Mouse (Mus musculus) forebrain, embryonic 12.5 days (tissue): ENCODE data around the gene Metap1d. TPM values are rescaled to one million over a fixed set of nuclear protein-coding genes. Genes with fewer than 3 reads are reported as not detected.
A peak's percentile ranks its signal among the peaks of the same experiment; 100 is the strongest.

Experiments used
- ATAC-seq: fragments of 200-750 bp; cut with Nextera tagmentation; 2 replicates; pipeline ENCODE4 v1.8.0; 2017; ENCODE audit warnings: moderate TSS enrichment; ENCODE audit not compliant: low FRiP score
- H3K27ac ChIP-seq: fragments of 300-500 bp; sonication (generic); 2 replicates; pipeline ENCODE4 v1.5.1; 2016; ENCODE audit warnings: mild to moderate bottlenecking
- H3K27me3 ChIP-seq: fragments of 300-500 bp; sonication (generic); 2 replicates; pipeline ENCODE4 v1.6.1; 2016; ENCODE audit warnings: mild to moderate bottlenecking
- H3K36me3 ChIP-seq: fragments of 300-500 bp; sonication (generic); replicated peaks from 2 replicates; pipeline ENCODE4 v1.6.1; 2016; ENCODE audit warnings: mild to moderate bottlenecking
- H3K4me1 ChIP-seq: fragments of 300-500 bp; sonication (generic); 2 replicates; pipeline ENCODE4 v1.6.1; 2016
- H3K4me2 ChIP-seq: fragments of 300-500 bp; sonication (generic); 2 replicates; pipeline ENCODE4 v1.6.1; 2016; ENCODE audit warnings: mild to moderate bottlenecking, moderate library complexity
- H3K4me3 ChIP-seq: fragments of 300-500 bp; sonication (generic); replicated peaks from 2 replicates; pipeline ENCODE4 v1.5.1; 2016; ENCODE audit warnings: mild to moderate bottlenecking
- H3K9ac ChIP-seq: fragments of 300-500 bp; sonication (generic); 2 replicates; pipeline ENCODE4 v1.6.1; 2016; ENCODE audit warnings: mild to moderate bottlenecking
- H3K9me3 ChIP-seq: fragments of 300-500 bp; sonication (generic); 2 replicates; pipeline ENCODE4 v1.6.1; 2016
- WGBS: fragments of 180-500 bp; shearing (Covaris S2); methylation state at CpG from one replicate; pipeline ENCODE4 v1.1.7; 2016; 5-methylcytosine and 5-hydroxymethylcytosine counted together
- polyA plus RNA-seq: library from polyadenylated mRNA; unstranded; fragments of >200 nt; fragmentation: Nextera tagmentation; extraction: Ambion mirVana; gene quantifications from 2 replicates; pipeline ENCODE4 v1.2.1, GENCODE M21; 2016

Metap1d gene
- polyA plus RNA-seq, 1 experiment from 2014 or later, result 41.2 TPM

- no peak overlapping the region for H3K27ac ChIP-seq
- H3K4me2 ChIP-seq, result no peak overlapping the region
- ATAC-seq, result no peak
- H3K9me3 ChIP-seq, result peaks cover 5% of the 10 kb centered on the region; the same call in 1 of the 2 replicates
- no peaks in the 10 kb centered on the region for H3K36me3 ChIP-seq
- H3K9ac ChIP-seq, result no peak overlapping the region
- no peaks in the 10 kb centered on the region for H3K27me3 ChIP-seq
- peaks cover 13% of the 10 kb centered on the region for H3K4me1 ChIP-seq
- H3K4me3 ChIP-seq, result no peak overlapping the region
Measured at GRCm38 (mm10) chr2:71477787-71478186, 24.7 kb downstream of the Metap1d start.

DNA sequence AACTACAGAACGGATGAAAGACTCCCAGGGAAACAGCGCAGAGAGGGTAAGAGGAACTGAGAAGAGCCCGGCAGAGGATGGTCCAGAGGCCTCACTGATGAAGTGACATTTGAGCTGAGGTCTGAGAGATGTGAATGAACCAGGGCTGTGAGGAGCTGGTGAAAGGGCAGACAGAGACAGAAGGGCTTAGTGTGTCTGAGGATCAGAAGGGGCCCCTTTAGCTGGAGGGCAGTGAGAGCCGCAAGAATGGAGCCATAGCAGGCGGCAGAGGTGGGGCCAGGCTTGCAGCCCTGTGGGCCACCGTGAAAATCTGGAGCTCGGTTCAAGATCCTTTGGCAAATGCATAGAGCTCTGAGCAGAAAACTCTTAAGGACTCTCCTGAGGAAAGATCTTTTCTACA is 26.8 kb downstream of the Metap1d start:
- 5% methylated on average over 7 of the region's 7 CpGs for WGBS
- Histone ChIP-seq H3K9ac (no peak overlapping the region), H3K4me1 (peaks cover 21% of the 10 kb centered on the region), H3K4me3 (no peak overlapping the region), H3K4me2 (peak overlapping the region; percentile 29), H3K9me3 (peaks cover 5% of the 10 kb centered on the region; the same call in 1 of the 2 replicates), H3K27ac (peak overlapping the region; percentile 59; the same call in 1 of the 2 replicates), H3K36me3 (no peaks in the 10 kb centered on the region), H3K27me3 (no peaks in the 10 kb centered on the region)
- ATAC-seq, result no peak

DNA sequence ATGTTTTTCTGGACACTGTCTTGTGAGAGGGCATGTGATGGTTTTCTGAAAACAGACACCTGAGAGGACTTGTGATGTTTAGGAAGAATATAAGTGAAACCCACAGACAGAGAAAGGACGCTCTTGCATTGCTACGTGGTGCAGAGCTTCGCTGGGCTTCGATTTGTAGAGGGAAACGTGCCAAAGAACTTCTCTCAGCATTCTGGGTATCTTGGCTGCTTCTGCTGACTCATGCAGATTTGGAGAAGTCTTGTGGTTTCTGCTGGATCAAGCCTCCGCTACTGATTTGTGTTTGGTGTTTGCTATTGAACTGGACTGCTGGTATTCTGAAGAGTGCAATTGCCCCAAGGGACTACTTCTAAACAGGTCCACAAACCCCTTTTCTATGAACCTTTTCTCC is 28.7 kb downstream of the Metap1d start:
- peaks cover 5% of the 10 kb centered on the region; the same call in 1 of the 2 replicates for H3K9me3 ChIP-seq
- WGBS, result 86% methylated on average over 6 of the region's 6 CpGs

GRCm38 (mm10) chr2:71483046-71483716 is 30.1 kb downstream of the Metap1d start:
- no peak overlapping the region for H3K4me2 ChIP-seq
- no peak for ATAC-seq
- H3K27me3 ChIP-seq, result no peaks in the 10 kb centered on the region
- 0 out of 2 replicates have a peak overlapping the region, but pooled peaks have one; percentile 31 for H3K27ac ChIP-seq
- no peaks in the 10 kb centered on the region for H3K9me3 ChIP-seq
- H3K36me3 ChIP-seq, result no peaks in the 10 kb centered on the region
- no peak overlapping the region for H3K4me3 ChIP-seq
- WGBS, result 56% methylated on average over 10 of the region's 10 CpGs
- H3K4me1 ChIP-seq, result peaks cover 21% of the 10 kb centered on the region
- no peak overlapping the region for H3K9ac ChIP-seq

More for the DNA sequence above, 28.7 kb downstream of the Metap1d start:
- H3K27me3 ChIP-seq, result no peaks in the 10 kb centered on the region
- H3K9ac ChIP-seq, result no peak overlapping the region
- H3K36me3 ChIP-seq, result no peaks in the 10 kb centered on the region
- no peak overlapping the region for H3K4me2 ChIP-seq
- H3K4me1 ChIP-seq, result peaks cover 21% of the 10 kb centered on the region
- no peak overlapping the region for H3K27ac ChIP-seq
- no peak for ATAC-seq
- no peak overlapping the region for H3K4me3 ChIP-seq

DNA sequence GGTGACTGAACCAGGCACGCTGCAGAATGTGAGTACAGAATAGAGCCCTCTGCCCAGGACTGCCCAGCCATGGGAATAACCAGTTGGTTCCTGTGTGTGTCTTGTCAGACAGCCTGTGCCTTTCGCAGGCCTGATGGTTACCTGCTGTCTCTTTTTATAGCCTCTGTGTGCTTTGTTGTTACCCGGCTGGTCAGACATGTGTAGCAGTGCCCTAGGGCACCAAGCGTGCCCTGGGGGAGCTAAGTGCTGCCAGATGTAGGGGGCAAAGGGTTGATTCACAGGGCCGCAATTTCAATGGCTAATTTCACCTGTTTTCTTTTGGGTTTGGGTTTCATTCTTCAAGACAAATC is 30.6 kb downstream of the Metap1d start:
- no peak for ATAC-seq
- H3K27me3 ChIP-seq, result no peaks in the 10 kb centered on the region
- WGBS, result 25% methylated on average over 5 of the region's 5 CpGs

GRCm38 (mm10) chr2:71491295-71491694 is 38.2 kb downstream of the Metap1d start:
- Histone ChIP-seq H3K9ac (no peak overlapping the region), H3K4me3 (no peak overlapping the region), H3K36me3 (no peaks in the 10 kb centered on the region), H3K4me1 (peaks cover 12% of the 10 kb centered on the region), H3K4me2 (no peak overlapping the region), H3K27me3 (no peaks in the 10 kb centered on the region), H3K27ac (no peak overlapping the region), H3K9me3 (no peaks in the 10 kb centered on the region)
- ATAC-seq, result no peak

More for the DNA sequence above, 30.6 kb downstream of the Metap1d start:
- no peak overlapping the region for H3K4me2 ChIP-seq
- 0 out of 2 replicates have a peak overlapping the region, but pooled peaks have one; percentile 31 for H3K27ac ChIP-seq
- no peaks in the 10 kb centered on the region for H3K36me3 ChIP-seq
- no peak overlapping the region for H3K4me3 ChIP-seq
- 0 out of 2 replicates have a peak overlapping the region, but pooled peaks have one; percentile 13 for H3K9ac ChIP-seq
- no peaks in the 10 kb centered on the region for H3K9me3 ChIP-seq
- peaks cover 21% of the 10 kb centered on the region for H3K4me1 ChIP-seq

DNA sequence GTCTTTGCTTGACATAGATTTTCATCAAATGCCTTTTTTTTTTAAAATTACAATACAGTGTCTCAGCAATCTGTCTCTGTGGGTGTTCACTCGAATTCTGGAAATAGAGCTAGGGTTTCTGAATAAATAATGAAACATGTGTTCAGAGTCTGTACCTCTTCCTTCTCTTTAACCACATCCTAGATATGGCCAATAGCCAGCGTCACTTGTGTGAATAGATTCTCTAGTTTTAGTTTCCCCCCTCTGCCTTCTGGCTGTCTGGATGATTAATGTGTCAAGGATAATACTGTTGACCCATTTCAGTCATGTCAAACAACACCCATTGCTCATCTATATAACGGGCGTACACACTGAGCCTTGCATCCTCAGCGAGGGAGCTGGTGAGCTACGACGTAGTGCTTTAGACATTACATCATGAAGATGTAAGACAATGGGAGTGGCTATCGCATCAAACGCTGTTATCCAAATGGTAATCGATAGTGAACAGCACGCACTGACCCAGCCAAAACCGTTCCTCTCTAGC is 40.1 kb downstream of the Metap1d start:
- Histone ChIP-seq H3K27me3 (no peaks in the 10 kb centered on the region), H3K9me3 (no peaks in the 10 kb centered on the region), H3K4me3 (no peak overlapping the region), H3K4me1 (peaks cover 16% of the 10 kb centered on the region), H3K9ac (no peak overlapping the region), H3K4me2 (no peak overlapping the region), H3K36me3 (no peaks in the 10 kb centered on the region), H3K27ac (no peak overlapping the region)
- no peak for ATAC-seq
- 77% methylated on average over 12 of the region's 12 CpGs for WGBS

DNA sequence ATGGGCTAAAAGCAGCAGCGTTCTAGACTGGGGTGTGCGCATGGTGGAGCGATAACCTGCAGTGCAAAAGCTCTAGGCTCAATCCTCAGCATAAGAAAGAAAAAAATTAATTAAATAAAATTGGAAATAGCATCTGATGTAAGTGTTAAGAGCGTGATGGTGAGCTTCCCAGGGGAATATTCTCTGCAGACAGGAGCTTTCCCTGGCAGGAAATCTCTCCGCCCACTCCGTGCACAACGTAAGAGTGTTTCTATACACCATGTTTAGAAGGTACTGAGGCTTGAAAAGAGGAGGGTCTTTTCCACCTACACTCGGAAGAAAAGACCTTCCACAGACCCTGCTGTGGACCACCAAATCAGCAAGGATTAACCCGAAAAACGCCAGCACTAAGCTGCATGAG is 41.4 kb downstream of the Metap1d start:
- H3K4me2 ChIP-seq, result no peak overlapping the region
- H3K36me3 ChIP-seq, result no peaks in the 10 kb centered on the region
- H3K4me1 ChIP-seq, result peaks cover 27% of the 10 kb centered on the region
- H3K4me3 ChIP-seq, result no peak overlapping the region
- H3K9me3 ChIP-seq, result no peaks in the 10 kb centered on the region
- 48% methylated on average over 10 of the region's 10 CpGs for WGBS
- peak overlapping the region; percentile 43; the same call in 1 of the 2 replicates for H3K27ac ChIP-seq
- ATAC-seq, result no peak
- no peaks in the 10 kb centered on the region for H3K27me3 ChIP-seq
- no peak overlapping the region for H3K9ac ChIP-seq

- no peaks in the 10 kb centered on the region for H3K36me3 ChIP-seq
- ATAC-seq, result no peak
- H3K4me3 ChIP-seq, result no peak overlapping the region
- no peaks in the 10 kb centered on the region for H3K9me3 ChIP-seq
- no peak overlapping the region for H3K9ac ChIP-seq
- H3K4me2 ChIP-seq, result no peak overlapping the region
- 41% methylated on average over 4 of the region's 4 CpGs for WGBS
- peaks cover 31% of the 10 kb centered on the region for H3K4me1 ChIP-seq
- H3K27ac ChIP-seq, result peak overlapping the region; percentile 43; the same call in 1 of the 2 replicates
- no peaks in the 10 kb centered on the region for H3K27me3 ChIP-seq
Measured at GRCm38 (mm10) chr2:71494971-71495370, 41.9 kb downstream of the Metap1d start.

DNA sequence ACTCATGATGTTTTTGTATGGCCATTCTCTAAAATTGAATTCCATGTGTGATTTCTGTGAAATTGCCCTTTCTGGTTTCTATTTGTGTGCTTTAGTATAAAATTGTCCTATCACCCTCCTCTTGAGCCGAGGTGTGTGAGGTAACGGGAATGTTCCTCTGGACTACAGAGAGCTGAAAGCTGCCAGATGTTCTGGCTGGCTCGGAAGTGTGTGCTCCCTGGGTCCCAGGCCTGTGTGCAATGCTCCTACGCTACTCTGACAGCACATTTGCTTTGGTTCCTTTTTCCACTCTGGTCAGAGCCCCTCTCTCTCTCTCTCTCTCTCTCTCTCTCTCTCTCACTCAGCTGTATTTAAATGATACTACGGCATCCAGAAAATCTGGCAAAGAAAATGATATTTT is 44.1 kb downstream of the Metap1d start:
- no peak for ATAC-seq
- WGBS, result 56% methylated on average over 5 of the region's 5 CpGs
- H3K4me3 ChIP-seq, result no peak overlapping the region
- peaks cover 32% of the 10 kb centered on the region for H3K4me1 ChIP-seq
- no peak overlapping the region for H3K27ac ChIP-seq
- H3K4me2 ChIP-seq, result no peak overlapping the region
- H3K27me3 ChIP-seq, result no peaks in the 10 kb centered on the region
- H3K9me3 ChIP-seq, result no peaks in the 10 kb centered on the region
- no peak overlapping the region for H3K9ac ChIP-seq
- H3K36me3 ChIP-seq, result no peaks in the 10 kb centered on the region

DNA sequence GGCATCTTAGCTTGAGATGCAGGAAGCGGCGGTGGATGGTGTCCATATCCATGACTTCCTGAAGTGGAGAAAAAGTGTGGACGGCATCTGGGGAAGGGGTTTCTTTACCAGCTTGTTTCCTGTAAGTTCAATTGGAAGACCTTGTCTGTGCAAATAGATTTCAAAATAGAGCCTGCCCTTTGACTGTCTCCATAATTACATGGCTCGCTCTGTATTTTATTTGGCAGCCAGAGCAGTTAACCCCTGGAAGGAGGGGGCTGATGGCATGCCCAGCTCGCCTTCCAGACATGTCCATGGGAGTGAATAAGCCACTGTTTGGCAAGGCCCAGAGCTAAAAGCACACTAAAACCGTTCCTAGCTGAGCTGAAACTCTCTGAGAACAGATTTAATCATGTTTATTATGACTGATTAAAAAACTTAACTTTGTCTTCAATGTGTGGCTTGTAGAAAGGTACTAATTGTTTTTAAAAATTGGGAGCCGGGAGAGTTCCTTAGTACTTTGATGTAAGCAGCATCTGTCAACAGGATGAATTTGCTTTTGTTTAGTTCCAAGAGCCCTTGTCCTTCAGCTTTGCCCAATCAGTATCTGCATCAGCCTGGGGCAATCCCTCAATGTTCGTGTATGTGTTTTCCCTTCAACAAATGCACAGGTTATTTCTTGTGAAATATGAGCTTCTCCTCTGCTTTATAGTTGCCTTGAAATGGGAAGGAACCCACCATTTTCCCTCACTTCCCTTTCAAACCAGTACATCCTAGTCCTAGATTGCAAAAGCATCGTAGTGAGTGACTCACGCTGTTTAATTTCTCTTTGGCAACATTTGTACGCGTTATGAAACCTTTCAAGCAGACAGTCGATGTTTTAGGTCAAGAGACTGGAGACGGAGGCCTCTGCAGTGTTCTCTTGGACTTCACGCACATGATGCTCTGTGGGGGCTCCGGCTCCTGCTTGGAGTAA is 46.5 kb downstream of the Metap1d start:
- no peaks in the 10 kb centered on the region for H3K36me3 ChIP-seq
- no peak overlapping the region for H3K4me3 ChIP-seq
- H3K9me3 ChIP-seq, result no peaks in the 10 kb centered on the region
- no peak overlapping the region for H3K4me2 ChIP-seq
- peak overlapping the region; percentile 63; the same call in 1 of the 2 replicates for H3K27ac ChIP-seq
- H3K27me3 ChIP-seq, result no peaks in the 10 kb centered on the region
- peaks cover 26% of the 10 kb centered on the region for H3K4me1 ChIP-seq
- 63% methylated on average over 16 of the region's 16 CpGs for WGBS
- H3K9ac ChIP-seq, result no peak overlapping the region
- no peak for ATAC-seq

GRCm38 (mm10) chr2:71504852-71505251 is 51.8 kb downstream of the Metap1d start:
- Histone ChIP-seq H3K27me3 (no peaks in the 10 kb centered on the region), H3K36me3 (no peaks in the 10 kb centered on the region), H3K4me3 (no peak overlapping the region), H3K4me2 (no peak overlapping the region), H3K9me3 (no peaks in the 10 kb centered on the region), H3K9ac (no peak overlapping the region), H3K4me1 (peaks cover 2% of the 10 kb centered on the region), H3K27ac (no peak overlapping the region)
- ATAC-seq, result no peak
- 89% methylated on average over 9 of the region's 9 CpGs for WGBS
